ENCODE assay signal across 8 mouse cellular contexts in the genomic region with DNA sequence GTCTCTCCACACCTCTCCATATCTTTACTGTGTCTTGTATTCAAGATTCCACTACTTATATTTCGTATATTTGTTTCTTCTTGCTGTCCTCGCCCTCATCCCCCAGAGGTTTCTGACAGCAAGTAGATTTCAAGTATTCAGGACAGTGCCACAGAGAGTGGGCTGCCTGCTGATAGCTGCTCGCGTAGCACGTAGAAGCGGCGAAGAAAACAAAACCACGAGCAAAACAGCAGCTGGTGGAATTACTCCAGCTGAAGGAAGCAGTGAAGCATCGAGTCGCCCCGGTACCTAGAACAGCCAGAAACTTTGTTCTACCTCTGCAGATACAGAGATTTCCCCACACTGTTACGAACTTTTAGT. TPM values are rescaled to one million over a fixed set of nuclear protein-coding genes. Genes with fewer than 3 reads are reported as not detected.
A peak's percentile ranks its signal among the peaks of the same experiment; 100 is the strongest.
DNase-seq lines count a peak whose midpoint lies in the region; ATAC-seq and TF ChIP-seq lines count a peak whose summit lies in the region.

No protein-coding gene starts in this region.

- no peaks in the 10 kb centered on the region for H3K9me3 ChIP-seq in lung, postnatal 0 days (ENCODE audit: low read length)
- H3K9me3 ChIP-seq in forebrain, embryonic 15.5 days: no peaks in the 10 kb centered on the region
- no peaks in the 10 kb centered on the region for H3K9me3 ChIP-seq in midbrain, embryonic 15.5 days

- peak overlapping the region; percentile 63 for H3K4me2 ChIP-seq in lung, postnatal 0 days (replicated peaks; ENCODE audit: low read depth, low read length)
- peak overlapping the region; percentile 90 for H3K4me2 ChIP-seq in forebrain, embryonic 15.5 days (replicated peaks)
- H3K4me2 ChIP-seq in midbrain, embryonic 15.5 days: peak overlapping the region; percentile 81

- H3K27ac ChIP-seq in lung, postnatal 0 days (ENCODE audit: low read length): peak overlapping the region; percentile 82
- peak overlapping the region; percentile 90 for H3K27ac ChIP-seq in forebrain, embryonic 15.5 days (replicated peaks)
- peak overlapping the region; percentile 88 for H3K27ac ChIP-seq in midbrain, embryonic 15.5 days

- no peak for TF ChIP-seq CTCF in lung, postnatal 0 days (IDR thresholded peaks at IDR 0.05)

- no peaks in the 10 kb centered on the region; the same call in 1 of the 2 replicates for H3K36me3 ChIP-seq in lung, postnatal 0 days (ENCODE audit: insufficient read depth, low read length)
- H3K36me3 ChIP-seq in forebrain, embryonic 15.5 days: peaks cover 12% of the 10 kb centered on the region
- H3K36me3 ChIP-seq in midbrain, embryonic 15.5 days (replicated peaks): peaks cover 3% of the 10 kb centered on the region; the same call in 1 of the 2 replicates

- peak overlapping the region; percentile 50 for H3K9ac ChIP-seq in lung, postnatal 0 days (replicated peaks; ENCODE audit: low read depth)
- peak overlapping the region; percentile 85 for H3K9ac ChIP-seq in forebrain, embryonic 15.5 days (replicated peaks)
- peak overlapping the region; percentile 98 for H3K9ac ChIP-seq in midbrain, embryonic 15.5 days

- WGBS in lung, postnatal 0 days: 19% methylated on average over 12 of the region's 12 CpGs
- WGBS in forebrain, embryonic 15.5 days: 18% methylated on average over 12 of the region's 12 CpGs
- WGBS in midbrain, embryonic 15.5 days: 13% methylated on average over 12 of the region's 12 CpGs

- peaks cover 4% of the 10 kb centered on the region; the same call in 1 of the 2 replicates for H3K4me1 ChIP-seq in lung, postnatal 0 days (ENCODE audit: insufficient read depth, low read depth, low read length)
- peaks cover 22% of the 10 kb centered on the region for H3K4me1 ChIP-seq in forebrain, embryonic 15.5 days
- peaks cover 36% of the 10 kb centered on the region for H3K4me1 ChIP-seq in midbrain, embryonic 15.5 days

- ATAC-seq in lung, postnatal 0 days: peak; percentile 25; the same call in 1 of the 2 replicates
- no peak; the same call in 1 of the 2 replicates for ATAC-seq in forebrain, embryonic 15.5 days (replicated peaks)
- peak; percentile 66 for ATAC-seq in midbrain, embryonic 15.5 days (replicated peaks)

- H3K4me3 ChIP-seq in lung, postnatal 0 days (ENCODE audit: low read depth, low read length): peak overlapping the region; percentile 76
- H3K4me3 ChIP-seq in forebrain, embryonic 15.5 days: peak overlapping the region; percentile 83
- H3K4me3 ChIP-seq in midbrain, embryonic 15.5 days: peak overlapping the region; percentile 93

- H3K27me3 ChIP-seq in lung, postnatal 0 days (replicated peaks; ENCODE audit: insufficient read depth, low read length): no peaks in the 10 kb centered on the region
- no peaks in the 10 kb centered on the region for H3K27me3 ChIP-seq in forebrain, embryonic 15.5 days
- no peaks in the 10 kb centered on the region for H3K27me3 ChIP-seq in midbrain, embryonic 15.5 days (replicated peaks)

- intact Hi-C loops in left cerebral cortex, postnatal 14 days (cut with DNase I): no loop called here

- no peak for TF ChIP-seq EP300 in lung, postnatal 0 days (IDR thresholded peaks at IDR 0.05)

- peak; percentile 5 for DNase-seq in embryo, embryonic 10 days (ENCODE audit: low spot score)
- no peak for DNase-seq in embryo, embryonic 10.5 days (ENCODE audit: low spot score)
- no peak for DNase-seq in lung, postnatal 0 days (ENCODE audit: low spot score)
- DNase-seq in lung, postnatal 14 days: no peak
- peak; percentile 21 to 24 for DNase-seq in left cerebral cortex, postnatal 14 days (ENCODE audit: low spot score in 2 of 2)
- DNase-seq in Muller cell, postnatal 12 days (ENCODE audit: inconsistent ontology term): no peak

RNA-seq across cellular contexts. Expression of gene Exoc3, which starts 0.4 kb away (rescaled TPM):
- 44.2 and 46.9 TPM in 2 replicates for polyA plus RNA-seq in lung, postnatal 0 days (2015; fragmentation: Nextera tagmentation; extraction: Ambion mirVana)
- polyA plus RNA-seq in forebrain, embryonic 15.5 days (2015; fragmentation: Nextera tagmentation; extraction: Ambion mirVana): 110 and 123 TPM in 2 replicates
- total RNA-seq in left cerebral cortex, postnatal 14 days (2021): 10 to 100 TPM; 67.6 to 71.4 TPM
- 128 and 145 TPM in 2 replicates for polyA plus RNA-seq in midbrain, embryonic 15.5 days (2015; fragmentation: Nextera tagmentation; extraction: Ambion mirVana)

Comparison
In these comparisons a context has a peak if more than half of its experiments do, and no peak if none do; other contexts are left out.
1. DNase-seq: peak in embryo, embryonic 10 days (single experiment) and left cerebral cortex, postnatal 14 days (2 of 2); none in embryo, embryonic 10.5 days (single experiment), lung, postnatal 0 days (single experiment), lung, postnatal 14 days (single experiment) and Muller cell, postnatal 12 days (single experiment).
2. Peak in every context shown above with its lines, with median percentiles within 50 percentile points of each other: H3K27ac ChIP-seq, H3K4me2 ChIP-seq, H3K4me3 ChIP-seq and H3K9ac ChIP-seq.